Mouse (Mus musculus): Measurements from ENCODE around the gene Dpy19l1.

DNA sequence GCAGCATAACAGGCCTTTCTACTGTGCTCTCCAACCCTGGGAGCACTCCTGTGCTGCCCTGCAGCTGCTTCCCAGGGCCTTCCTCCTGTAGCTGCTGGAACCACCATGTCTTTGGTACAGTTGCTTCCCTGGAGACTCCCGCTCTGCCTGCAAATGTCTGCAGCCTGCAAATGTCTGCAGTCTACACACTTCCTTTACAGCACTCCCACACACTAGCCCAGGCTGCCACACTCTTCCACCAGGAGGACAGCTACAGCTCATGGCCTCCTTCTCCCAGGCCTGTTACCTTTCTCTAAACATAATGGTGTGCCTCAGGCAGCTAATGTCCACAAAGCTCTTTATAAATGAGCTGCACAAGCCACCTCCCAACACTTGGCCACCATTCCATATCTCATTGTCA lies 36.3 kb downstream of the Dpy19l1 start:
- TF ChIP-seq CTCF (IDR thresholded peaks at IDR 0.05; ENCODE audit: borderline replicate concordance, extremely low read depth, insufficient read depth, insufficient read length) (no peak), POLR2A (IDR thresholded peaks at IDR 0.05; ENCODE audit: borderline replicate concordance, extremely low read depth, insufficient read depth, insufficient read length, poor library complexity, severe bottlenecking) (no peak)
